Mouse (Mus musculus): ENCODE results near the gene 2310079G19Rik. TPM values are rescaled to one million over a fixed set of nuclear protein-coding genes. Genes with fewer than 3 reads are reported as not detected.

Gene 2310079G19Rik
- polyA plus RNA-seq, 1 experiment from 2014 or later = not detected

- no peak overlapping the region for H3K27ac ChIP-seq (replicated peaks)
- 58% methylated on average over 1 of the region's 1 CpGs for WGBS
- H3K27me3 ChIP-seq (ENCODE audit: low read depth, poor library complexity, severe bottlenecking) = no peaks in the 10 kb centered on the region
- H3K9me3 ChIP-seq (replicated peaks) = no peaks in the 10 kb centered on the region
- no peaks in the 10 kb centered on the region for H3K36me3 ChIP-seq
- H3K4me3 ChIP-seq = no peak overlapping the region
- DNase-seq (ENCODE audit: low spot score) = no peak
- H3K4me1 ChIP-seq = peaks cover 11% of the 10 kb centered on the region
Measured at GRCm38 (mm10) chr16:88602464-88602863, 25.0 kb downstream of the 2310079G19Rik start.

GRCm38 (mm10) chr16:88600303-88600702 is 27.2 kb downstream of the 2310079G19Rik start:
- Histone ChIP-seq H3K27me3 (ENCODE audit: low read depth, poor library complexity, severe bottlenecking) (no peaks in the 10 kb centered on the region), H3K4me3 (no peak overlapping the region), H3K4me1 (peaks cover 11% of the 10 kb centered on the region), H3K36me3 (no peaks in the 10 kb centered on the region), H3K9me3 (replicated peaks) (no peaks in the 10 kb centered on the region), H3K27ac (replicated peaks) (no peak overlapping the region)
- WGBS = 90% methylated on average over 8 of the region's 8 CpGs
- no peak for DNase-seq (ENCODE audit: low spot score)

- no peak for DNase-seq (ENCODE audit: low spot score)
- Histone ChIP-seq H3K4me3 (no peak overlapping the region), H3K4me1 (peaks cover 11% of the 10 kb centered on the region), H3K36me3 (no peaks in the 10 kb centered on the region), H3K27ac (replicated peaks) (no peak overlapping the region), H3K27me3 (ENCODE audit: low read depth, poor library complexity, severe bottlenecking) (no peaks in the 10 kb centered on the region), H3K9me3 (replicated peaks) (no peaks in the 10 kb centered on the region)
- 79% methylated on average over 16 of the region's 16 CpGs for WGBS
Measured at GRCm38 (mm10) chr16:88599504-88600237, 27.8 kb downstream of the 2310079G19Rik start.

GRCm38 (mm10) chr16:88592758-88593157 is 34.7 kb downstream of the 2310079G19Rik start:
- Histone ChIP-seq H3K27me3 (ENCODE audit: low read depth, poor library complexity, severe bottlenecking) (no peaks in the 10 kb centered on the region), H3K4me3 (no peak overlapping the region), H3K36me3 (no peaks in the 10 kb centered on the region), H3K27ac (replicated peaks) (no peak overlapping the region), H3K4me1 (no peaks in the 10 kb centered on the region; the same call in 1 of the 2 replicates), H3K9me3 (replicated peaks) (no peaks in the 10 kb centered on the region)
- DNase-seq (ENCODE audit: low spot score) = no peak

- 93% methylated on average over 9 of the region's 9 CpGs for WGBS
- H3K4me1 ChIP-seq = no peaks in the 10 kb centered on the region
- no peaks in the 10 kb centered on the region for H3K36me3 ChIP-seq
- H3K27ac ChIP-seq (replicated peaks) = no peak overlapping the region
- no peak for DNase-seq (ENCODE audit: low spot score)
- H3K9me3 ChIP-seq (replicated peaks) = no peaks in the 10 kb centered on the region
- H3K4me3 ChIP-seq = no peak overlapping the region
- no peaks in the 10 kb centered on the region for H3K27me3 ChIP-seq (ENCODE audit: low read depth, poor library complexity, severe bottlenecking)
Measured at GRCm38 (mm10) chr16:88583338-88583737, 44.1 kb downstream of the 2310079G19Rik start.

Other genes starting within 250 kb of the 2310079G19Rik start
- gene Cldn17, start 120.7 kb downstream of the 2310079G19Rik start, polyA plus RNA-seq (2016; fragmentation: Nextera tagmentation; extraction: Ambion mirVana) = not detected in 2 replicates
- 0.62 and 0.80 TPM in 2 replicates for gene Cldn8, start 64.5 kb downstream of the 2310079G19Rik start, polyA plus RNA-seq (2016; fragmentation: Nextera tagmentation; extraction: Ambion mirVana)
- gene Krtap24-1, start 15.4 kb downstream of the 2310079G19Rik start, polyA plus RNA-seq (2016; fragmentation: Nextera tagmentation; extraction: Ambion mirVana) = not detected in 2 replicates
- not detected in 2 replicates for gene Krtap26-1, start 20.1 kb upstream of the 2310079G19Rik start, polyA plus RNA-seq (2016; fragmentation: Nextera tagmentation; extraction: Ambion mirVana)
- not detected in 2 replicates for gene Krtap27-1, start 44.0 kb upstream of the 2310079G19Rik start, polyA plus RNA-seq (2016; fragmentation: Nextera tagmentation; extraction: Ambion mirVana)
- gene 2310061N02Rik, start 80.3 kb upstream of the 2310079G19Rik start, polyA plus RNA-seq (2016; fragmentation: Nextera tagmentation; extraction: Ambion mirVana) = not detected in 2 replicates
- not detected in 2 replicates for gene Krtap13-1, start 101.2 kb upstream of the 2310079G19Rik start, polyA plus RNA-seq (2016; fragmentation: Nextera tagmentation; extraction: Ambion mirVana)
- gene Krtap13, start 124.0 kb upstream of the 2310079G19Rik start, polyA plus RNA-seq (2016; fragmentation: Nextera tagmentation; extraction: Ambion mirVana) = not detected in 2 replicates
- gene 2310034C09Rik, start 131.2 kb upstream of the 2310079G19Rik start, polyA plus RNA-seq (2016; fragmentation: Nextera tagmentation; extraction: Ambion mirVana) = not detected in 2 replicates
- gene 2310057N15Rik, start 146.5 kb upstream of the 2310079G19Rik start, polyA plus RNA-seq (2016; fragmentation: Nextera tagmentation; extraction: Ambion mirVana) = not detected in 2 replicates
- not detected in 2 replicates for gene Gm5965, start 150.2 kb upstream of the 2310079G19Rik start, polyA plus RNA-seq (2016; fragmentation: Nextera tagmentation; extraction: Ambion mirVana)
- gene Gm20741, start 184.6 kb upstream of the 2310079G19Rik start, polyA plus RNA-seq (2016; fragmentation: Nextera tagmentation; extraction: Ambion mirVana) = not detected in 2 replicates
- gene Krtap15, start 192.5 kb upstream of the 2310079G19Rik start, polyA plus RNA-seq (2016; fragmentation: Nextera tagmentation; extraction: Ambion mirVana) = not detected in 2 replicates
- gene Krtap14, start 198.5 kb upstream of the 2310079G19Rik start, polyA plus RNA-seq (2016; fragmentation: Nextera tagmentation; extraction: Ambion mirVana) = not detected in 2 replicates
- not detected in 2 replicates for gene Krtap19-1, start 241.7 kb upstream of the 2310079G19Rik start, polyA plus RNA-seq (2016; fragmentation: Nextera tagmentation; extraction: Ambion mirVana)
- not detected in 2 replicates for gene Krtap19-2, start 246.6 kb upstream of the 2310079G19Rik start, polyA plus RNA-seq (2016; fragmentation: Nextera tagmentation; extraction: Ambion mirVana)